Mouse (Mus musculus): ENCODE measurements around the gene Slc2a13. TPM values are rescaled to one million over a fixed set of nuclear protein-coding genes. Genes with fewer than 3 reads are reported as not detected.

Gene Slc2a13
- polyA plus RNA-seq, 1 experiment from 2014 or later = 8.9 TPM

GRCm38 (mm10) chr15:91425426-91425825, 147.6 kb downstream of the Slc2a13 start:
- no peaks in the 10 kb centered on the region for H3K4me1 ChIP-seq (replicated peaks; ENCODE audit: control insufficient read depth, insufficient read depth, low read length)
- no peak for DNase-seq (ENCODE audit: low spot score)
- no peak overlapping the region for H3K9ac ChIP-seq
- no peak for ATAC-seq (ENCODE audit: low FRiP score)
- no peaks in the 10 kb centered on the region for H3K36me3 ChIP-seq (replicated peaks; ENCODE audit: control insufficient read depth, insufficient read depth)
- H3K27ac ChIP-seq = no peak overlapping the region
- WGBS = 87% methylated on average over 6 of the region's 6 CpGs
- no peaks in the 10 kb centered on the region for H3K27me3 ChIP-seq (ENCODE audit: control insufficient read depth, insufficient read depth, low read length)
- 0 out of 2 replicates have a peak, but pooled peaks cover 2% of the 10 kb centered on the region for H3K9me3 ChIP-seq (ENCODE audit: control insufficient read depth, low read length)
- H3K4me2 ChIP-seq (replicated peaks) = no peak overlapping the region
- no peak overlapping the region for H3K4me3 ChIP-seq (replicated peaks; ENCODE audit: low read length)

- Histone ChIP-seq H3K9ac (no peak overlapping the region), H3K36me3 (replicated peaks; ENCODE audit: control insufficient read depth, insufficient read depth) (no peaks in the 10 kb centered on the region), H3K4me2 (replicated peaks) (no peak overlapping the region), H3K4me3 (replicated peaks; ENCODE audit: low read length) (no peak overlapping the region), H3K27me3 (ENCODE audit: control insufficient read depth, insufficient read depth, low read length) (no peaks in the 10 kb centered on the region), H3K9me3 (ENCODE audit: control insufficient read depth, low read length) (no peaks in the 10 kb centered on the region), H3K27ac (peak overlapping the region; percentile 16; the same call in 1 of the 2 replicates), H3K4me1 (replicated peaks; ENCODE audit: control insufficient read depth, insufficient read depth, low read length) (no peaks in the 10 kb centered on the region)
- ATAC-seq (ENCODE audit: low FRiP score) = no peak
- WGBS = 73% methylated on average over 7 of the region's 7 CpGs
- no peak for DNase-seq (ENCODE audit: low spot score)
Measured at GRCm38 (mm10) chr15:91406979-91407378, 166.1 kb downstream of the Slc2a13 start.

DNA sequence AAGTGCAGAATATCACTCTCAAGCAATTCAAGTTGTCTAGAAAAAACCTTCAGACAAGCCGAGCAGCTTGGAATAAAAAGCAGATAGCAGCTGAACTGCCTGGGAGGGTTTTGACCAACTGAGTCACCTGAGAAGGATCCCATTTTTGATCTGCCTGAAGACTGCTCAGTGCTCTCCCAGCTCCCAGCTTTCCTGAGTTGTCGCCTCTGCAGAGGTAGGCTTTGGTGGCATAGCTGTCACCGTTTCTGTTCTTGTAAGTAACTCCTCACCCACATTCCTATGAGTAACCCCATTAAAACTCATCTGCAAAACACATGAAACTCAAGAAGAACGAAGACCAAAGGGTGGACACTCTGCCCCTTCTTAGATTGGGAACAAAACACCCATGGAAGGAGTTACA, 177.9 kb downstream of the Slc2a13 start:
- no peak overlapping the region for H3K27ac ChIP-seq
- no peaks in the 10 kb centered on the region for H3K36me3 ChIP-seq (replicated peaks; ENCODE audit: control insufficient read depth, insufficient read depth)
- WGBS = 90% methylated on average over 4 of the region's 4 CpGs
- H3K4me3 ChIP-seq (replicated peaks; ENCODE audit: low read length) = no peak overlapping the region
- H3K4me1 ChIP-seq (replicated peaks; ENCODE audit: control insufficient read depth, insufficient read depth, low read length) = no peaks in the 10 kb centered on the region
- no peak overlapping the region for H3K4me2 ChIP-seq (replicated peaks)
- H3K9me3 ChIP-seq (ENCODE audit: control insufficient read depth, low read length) = no peaks in the 10 kb centered on the region
- H3K27me3 ChIP-seq (ENCODE audit: control insufficient read depth, insufficient read depth, low read length) = no peaks in the 10 kb centered on the region
- ATAC-seq (ENCODE audit: low FRiP score) (no peak), DNase-seq (ENCODE audit: low spot score) (no peak)
- no peak overlapping the region for H3K9ac ChIP-seq

GRCm38 (mm10) chr15:91383694-91384093, 189.4 kb downstream of the Slc2a13 start:
- Histone ChIP-seq H3K36me3 (replicated peaks; ENCODE audit: control insufficient read depth, insufficient read depth) (no peaks in the 10 kb centered on the region), H3K9me3 (ENCODE audit: control insufficient read depth, low read length) (no peaks in the 10 kb centered on the region), H3K4me3 (replicated peaks; ENCODE audit: low read length) (no peak overlapping the region), H3K27me3 (ENCODE audit: control insufficient read depth, insufficient read depth, low read length) (no peaks in the 10 kb centered on the region), H3K27ac (no peak overlapping the region), H3K4me1 (replicated peaks; ENCODE audit: control insufficient read depth, insufficient read depth, low read length) (peaks cover 7% of the 10 kb centered on the region), H3K9ac (no peak overlapping the region), H3K4me2 (replicated peaks) (no peak overlapping the region)
- no peak for DNase-seq (ENCODE audit: low spot score)
- 80% methylated on average over 1 of the region's 1 CpGs for WGBS
- ATAC-seq (ENCODE audit: low FRiP score) = no peak

- no peak for ATAC-seq (ENCODE audit: low FRiP score)
- H3K4me1 ChIP-seq (replicated peaks; ENCODE audit: control insufficient read depth, insufficient read depth, low read length) = peaks cover 10% of the 10 kb centered on the region
- no peaks in the 10 kb centered on the region for H3K27me3 ChIP-seq (ENCODE audit: control insufficient read depth, insufficient read depth, low read length)
- H3K27ac ChIP-seq = no peak overlapping the region
- no peaks in the 10 kb centered on the region for H3K9me3 ChIP-seq (ENCODE audit: control insufficient read depth, low read length)
- H3K4me3 ChIP-seq (replicated peaks; ENCODE audit: low read length) = no peak overlapping the region
- WGBS = 95% methylated on average over 2 of the region's 2 CpGs
- no peak overlapping the region for H3K9ac ChIP-seq
- DNase-seq (ENCODE audit: low spot score) = no peak
- H3K36me3 ChIP-seq (replicated peaks; ENCODE audit: control insufficient read depth, insufficient read depth) = no peaks in the 10 kb centered on the region
- H3K4me2 ChIP-seq (replicated peaks) = no peak overlapping the region
Measured at GRCm38 (mm10) chr15:91382606-91383005, 190.5 kb downstream of the Slc2a13 start.

- no peaks in the 10 kb centered on the region for H3K9me3 ChIP-seq (ENCODE audit: control insufficient read depth, low read length)
- ATAC-seq (ENCODE audit: low FRiP score) = no peak
- no peak for DNase-seq (ENCODE audit: low spot score)
- H3K4me3 ChIP-seq (replicated peaks; ENCODE audit: low read length) = no peak overlapping the region
- no peaks in the 10 kb centered on the region for H3K36me3 ChIP-seq (replicated peaks; ENCODE audit: control insufficient read depth, insufficient read depth)
- no peak overlapping the region for H3K4me2 ChIP-seq (replicated peaks)
- H3K4me1 ChIP-seq (replicated peaks; ENCODE audit: control insufficient read depth, insufficient read depth, low read length) = peaks cover 18% of the 10 kb centered on the region
- H3K9ac ChIP-seq = no peak overlapping the region
- no peak overlapping the region for H3K27ac ChIP-seq
- WGBS = 95% methylated on average over 1 of the region's 1 CpGs
- no peaks in the 10 kb centered on the region for H3K27me3 ChIP-seq (ENCODE audit: control insufficient read depth, insufficient read depth, low read length)
Measured at GRCm38 (mm10) chr15:91381864-91382263, 191.2 kb downstream of the Slc2a13 start.

DNA sequence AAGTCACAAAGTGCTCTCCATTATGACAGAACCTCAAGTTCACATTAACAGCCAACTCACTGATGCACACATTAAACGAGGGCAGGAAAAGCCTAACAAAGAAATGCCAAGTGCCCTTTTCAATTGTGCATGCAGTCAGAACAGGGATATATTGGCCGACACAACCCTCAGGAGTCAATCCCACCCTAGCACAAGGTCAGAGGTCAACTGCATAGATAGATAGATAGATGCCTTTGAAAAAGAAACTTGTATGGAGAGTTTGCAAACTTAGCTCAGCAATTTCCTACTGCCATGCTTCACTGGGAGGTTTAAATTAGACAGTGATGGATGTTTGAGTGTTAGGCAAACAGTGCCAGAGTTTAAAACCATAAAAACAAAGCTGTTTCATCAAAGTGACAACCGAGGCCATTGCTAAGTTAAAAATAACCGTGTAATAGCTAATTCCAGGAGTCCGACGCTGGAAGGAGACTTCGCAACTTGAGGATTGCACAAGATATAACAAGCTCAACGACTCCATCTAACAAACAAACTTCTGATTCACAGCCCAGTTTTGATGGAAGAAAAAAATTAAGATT, 194.2 kb downstream of the Slc2a13 start:
- Histone ChIP-seq H3K4me2 (replicated peaks) (no peak overlapping the region), H3K9ac (no peak overlapping the region), H3K9me3 (ENCODE audit: control insufficient read depth, low read length) (no peaks in the 10 kb centered on the region), H3K27ac (no peak overlapping the region), H3K4me1 (replicated peaks; ENCODE audit: control insufficient read depth, insufficient read depth, low read length) (peaks cover 29% of the 10 kb centered on the region), H3K4me3 (replicated peaks; ENCODE audit: low read length) (no peak overlapping the region), H3K36me3 (replicated peaks; ENCODE audit: control insufficient read depth, insufficient read depth) (no peaks in the 10 kb centered on the region), H3K27me3 (ENCODE audit: control insufficient read depth, insufficient read depth, low read length) (no peaks in the 10 kb centered on the region)
- DNase-seq (ENCODE audit: low spot score) (no peak), ATAC-seq (ENCODE audit: low FRiP score) (no peak)
- WGBS = 37% methylated on average over 8 of the region's 8 CpGs

DNA sequence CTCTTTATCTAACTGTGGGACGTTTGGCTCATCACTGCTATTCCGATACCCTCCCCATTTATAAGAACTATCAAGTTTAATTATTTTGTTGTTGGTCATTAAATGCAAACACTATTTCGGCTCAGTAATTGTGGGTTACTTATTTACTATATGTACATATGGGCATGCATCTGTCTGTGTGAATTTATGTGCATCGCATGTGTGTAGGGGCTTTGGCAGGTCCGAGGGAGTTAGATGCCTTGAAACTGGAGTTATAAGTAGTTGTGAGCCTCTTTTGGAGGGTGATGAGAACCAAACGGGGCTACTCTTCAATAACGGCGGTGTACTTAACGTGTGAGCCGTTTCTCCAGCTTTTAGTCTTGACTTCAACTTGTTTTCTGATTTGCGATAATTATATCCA, 195.5 kb downstream of the Slc2a13 start:
- no peaks in the 10 kb centered on the region for H3K36me3 ChIP-seq (replicated peaks; ENCODE audit: control insufficient read depth, insufficient read depth)
- no peak for ATAC-seq (ENCODE audit: low FRiP score)
- no peak overlapping the region for H3K4me3 ChIP-seq (replicated peaks; ENCODE audit: low read length)
- H3K27me3 ChIP-seq (ENCODE audit: control insufficient read depth, insufficient read depth, low read length) = no peaks in the 10 kb centered on the region
- WGBS = 84% methylated on average over 11 of the region's 11 CpGs
- H3K4me1 ChIP-seq (replicated peaks; ENCODE audit: control insufficient read depth, insufficient read depth, low read length) = peaks cover 36% of the 10 kb centered on the region
- H3K27ac ChIP-seq = no peak overlapping the region
- no peak overlapping the region for H3K4me2 ChIP-seq (replicated peaks)
- no peaks in the 10 kb centered on the region for H3K9me3 ChIP-seq (ENCODE audit: control insufficient read depth, low read length)
- no peak overlapping the region for H3K9ac ChIP-seq
- DNase-seq (ENCODE audit: low spot score) = no peak

GRCm38 (mm10) chr15:91377105-91377504, 196.0 kb downstream of the Slc2a13 start:
- ATAC-seq (ENCODE audit: low FRiP score) (no peak), DNase-seq (ENCODE audit: low spot score) (no peak)
- Histone ChIP-seq H3K4me3 (replicated peaks; ENCODE audit: low read length) (no peak overlapping the region), H3K27me3 (ENCODE audit: control insufficient read depth, insufficient read depth, low read length) (no peaks in the 10 kb centered on the region), H3K4me2 (replicated peaks) (no peak overlapping the region), H3K36me3 (replicated peaks; ENCODE audit: control insufficient read depth, insufficient read depth) (no peaks in the 10 kb centered on the region), H3K9me3 (ENCODE audit: control insufficient read depth, low read length) (no peaks in the 10 kb centered on the region), H3K27ac (peak overlapping the region; percentile 47), H3K4me1 (replicated peaks; ENCODE audit: control insufficient read depth, insufficient read depth, low read length) (peaks cover 41% of the 10 kb centered on the region), H3K9ac (no peak overlapping the region)
- WGBS = 37% methylated on average over 11 of the region's 11 CpGs

DNA sequence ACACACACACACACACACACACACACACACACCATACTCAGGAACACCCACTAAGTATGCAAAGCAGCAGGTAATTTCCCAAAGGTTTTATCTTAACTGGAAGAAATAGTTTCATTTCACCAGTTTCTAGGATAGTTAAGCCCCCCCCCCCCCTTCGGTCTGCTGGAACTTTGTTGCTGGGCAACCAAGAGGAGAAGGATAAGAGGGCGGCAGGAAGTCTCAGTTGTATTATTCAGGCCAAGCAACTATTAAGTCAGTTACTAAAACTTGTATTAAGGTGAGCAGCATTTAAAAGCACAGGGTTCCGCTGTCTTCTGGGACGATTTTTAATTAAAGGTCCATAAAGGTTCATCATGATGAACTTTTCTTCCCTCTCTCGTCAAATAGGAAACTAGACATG, 198.6 kb downstream of the Slc2a13 start:
- no peak overlapping the region for H3K4me3 ChIP-seq (replicated peaks; ENCODE audit: low read length)
- H3K27ac ChIP-seq = 0 out of 2 replicates have a peak overlapping the region, but pooled peaks have one; percentile 66
- H3K9ac ChIP-seq = no peak overlapping the region
- no peak for ATAC-seq (ENCODE audit: low FRiP score)
- DNase-seq (ENCODE audit: low spot score) = no peak
- H3K36me3 ChIP-seq (replicated peaks; ENCODE audit: control insufficient read depth, insufficient read depth) = no peaks in the 10 kb centered on the region
- WGBS = 32% methylated on average over 5 of the region's 5 CpGs
- no peak overlapping the region for H3K4me2 ChIP-seq (replicated peaks)
- H3K9me3 ChIP-seq (ENCODE audit: control insufficient read depth, low read length) = no peaks in the 10 kb centered on the region
- peaks cover 46% of the 10 kb centered on the region for H3K4me1 ChIP-seq (replicated peaks; ENCODE audit: control insufficient read depth, insufficient read depth, low read length)
- H3K27me3 ChIP-seq (ENCODE audit: control insufficient read depth, insufficient read depth, low read length) = no peaks in the 10 kb centered on the region
